Mouse (Mus musculus): Measurements from ENCODE around the gene Atp8b4.

- TF ChIP-seq POLR2A (IDR thresholded peaks at IDR 0.05; ENCODE audit: low read depth, low read length) (no peak), CTCF (IDR thresholded peaks at IDR 0.05; ENCODE audit: borderline replicate concordance, insufficient read depth, low read length) (no peak)
Measured at GRCm38 (mm10) chr2:126425223-126425622, 75.3 kb downstream of the Atp8b4 start.

Measured in embryonic fibroblast, embryonic 13.5 days (primary cell).